Mouse (Mus musculus): ENCODE data around the gene Cadm1.

GRCm38 (mm10) chr9:47674766-47675713 lies 145.1 kb downstream of the Cadm1 start:
- TF ChIP-seq EP300 (IDR thresholded peaks at IDR 0.05; ENCODE audit: insufficient read depth, low read depth, low read length) (no peak), CTCF (IDR thresholded peaks at IDR 0.05; ENCODE audit: low read depth, low read length) (no peak)

Data from ES-Bruce4 (cell line).